Mouse (Mus musculus): Measurements from ENCODE around the gene Vamp5.

GRCm38 (mm10) chr6:72388791-72389329 lies 8.6 kb upstream of the Vamp5 start:
- TF ChIP-seq EP300 (IDR thresholded peaks at IDR 0.05; ENCODE audit: insufficient read depth, low read depth, low read length) = no peak
- TF ChIP-seq CTCF (IDR thresholded peaks at IDR 0.05) = no peak

Data from heart, adult 2 months (tissue).